ENCODE assay signal across 20 mouse cellular contexts in genomic region chr7:37630410-37630809, GRCm38 (mm10).
"Had no signal": no experiment of that assay in that cellular context is flagged by ENCODE, and none has a peak within 500 bp of the region (broad histone marks: within the 10 kb centered on the region; RNA-seq: fewer than 3 reads in every experiment).

No protein-coding gene starts in this region.

- DNase-seq: cerebellum, adult 8-10 months; cerebellum, adult 9-10 months; cerebellum, adult 9-11 months; cerebellum, postnatal 10 days; cerebellum, postnatal 14 days; cerebellum, postnatal 36 days; embryo, embryonic 11 days; forebrain, postnatal 0 days; gastrocnemius, adult 2 months; gastrocnemius, postnatal 10 days; gastrocnemius, postnatal 14 days; gastrocnemius, postnatal 25 days; gastrocnemius, postnatal 36 days; heart, adult 11 months; heart, adult 18-20 months; heart, adult 2 months had no signal

- ATAC-seq: forebrain, embryonic 13.5 days; forebrain, embryonic 14.5 days; forebrain, embryonic 15.5 days; forebrain, embryonic 16.5 days; forebrain, postnatal 0 days had no signal
